Mouse (Mus musculus): ENCODE measurements around the gene Ncdn.

Ncdn gene

DNA sequence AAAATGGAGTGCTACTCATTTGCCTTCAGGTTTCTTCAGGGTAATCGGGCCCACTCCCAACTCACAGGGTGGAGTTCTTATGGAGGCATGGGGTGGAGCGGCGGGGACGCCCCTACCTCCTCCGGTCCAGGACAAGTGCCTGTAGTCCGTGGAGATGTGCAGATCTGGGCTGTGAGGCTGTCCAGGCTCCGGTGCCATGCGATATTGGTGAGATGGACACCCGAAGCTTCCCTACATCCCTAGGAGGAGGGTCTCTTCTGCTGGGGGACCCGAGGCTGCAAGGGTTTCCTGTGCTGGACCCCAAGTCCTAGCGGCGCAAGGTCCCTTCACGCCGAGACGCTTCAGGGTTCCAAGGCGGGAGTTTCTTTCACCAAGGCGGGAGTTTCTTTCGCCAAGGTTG, 21.1 kb downstream of the Ncdn start:
- DNase-seq (ENCODE audit: low read depth, low spot score): no peak

DNA sequence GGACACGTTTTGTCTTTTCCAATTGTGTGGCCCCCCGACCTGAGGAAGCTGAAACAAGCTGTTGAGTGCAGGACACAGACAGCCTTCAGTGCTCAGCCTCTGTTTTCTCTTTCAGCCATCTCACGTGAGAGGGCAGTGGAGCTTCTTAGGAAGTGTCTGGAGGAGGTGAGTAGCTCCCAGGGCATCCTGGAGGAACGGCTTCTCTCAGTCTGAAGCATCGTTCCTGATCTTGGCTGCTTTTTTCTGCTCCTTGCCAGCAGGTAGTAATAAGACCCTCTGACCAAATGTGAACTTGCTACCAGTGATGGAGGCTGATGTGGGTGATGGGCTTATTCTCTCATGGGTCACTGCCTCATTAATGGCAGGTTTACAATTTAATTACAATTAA, 45.8 kb downstream of the Ncdn start:
- no peak for DNase-seq (ENCODE audit: low read depth, low spot score)

DNA sequence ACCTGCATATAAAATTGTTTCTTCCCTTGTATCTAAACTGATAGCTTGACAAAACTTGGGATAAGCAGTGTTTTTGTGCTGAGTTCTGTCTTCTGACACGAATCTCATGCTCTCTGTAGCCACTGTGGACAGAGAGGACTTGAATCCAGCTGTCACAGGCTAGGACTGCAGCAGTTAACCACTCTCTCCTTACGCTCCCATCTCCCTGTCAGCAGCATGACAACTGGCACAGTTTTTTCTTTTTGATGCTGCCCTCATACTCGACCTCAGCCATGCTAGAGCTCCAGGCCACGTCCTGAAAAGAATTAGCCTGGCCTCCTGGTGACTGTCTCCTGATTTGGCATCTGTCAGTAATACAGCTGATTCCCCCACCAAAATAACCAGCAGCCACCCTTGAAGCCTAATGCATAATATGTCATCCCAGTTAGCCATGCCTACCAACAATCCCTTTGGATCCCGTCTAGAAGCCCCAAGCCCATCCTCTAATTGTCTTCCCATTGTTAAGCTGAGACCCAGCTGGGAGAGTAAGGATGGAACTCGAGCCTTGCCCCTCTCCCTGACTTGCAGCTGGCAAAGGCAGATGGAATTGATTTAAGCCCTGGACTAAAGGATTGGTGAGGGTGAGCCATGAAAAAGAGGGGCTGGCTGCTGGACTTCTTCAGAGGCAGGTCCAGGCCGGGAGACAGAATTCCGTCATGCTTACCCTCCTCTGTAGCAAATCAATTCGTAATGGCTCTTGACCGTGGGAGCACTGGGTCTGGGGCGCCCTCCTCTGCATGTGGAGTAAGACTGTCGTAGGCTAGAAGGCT, 46.4 kb downstream of the Ncdn start:
- DNase-seq (ENCODE audit: low read depth, low spot score): no peak

DNA sequence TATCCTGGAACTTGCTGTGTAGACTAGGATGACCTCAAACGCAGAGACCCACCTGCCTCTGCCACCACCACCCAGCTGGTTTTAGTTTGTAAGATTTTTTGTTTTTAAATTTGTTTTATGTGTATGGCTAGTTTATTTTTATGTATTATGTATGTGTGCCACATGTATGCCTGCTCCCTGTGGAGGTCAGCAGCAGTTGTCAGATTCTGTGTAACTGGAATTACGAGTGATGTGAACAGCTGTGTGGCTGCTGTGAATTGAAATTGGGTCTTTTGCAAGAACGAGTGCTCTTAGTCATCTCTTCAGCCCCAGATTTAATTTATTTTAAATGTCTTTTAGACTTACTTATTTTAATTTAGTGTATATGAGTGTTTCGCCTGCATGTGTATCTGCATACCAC, 56.3 kb downstream of the Ncdn start:
- DNase-seq (ENCODE audit: low read depth, low spot score): no peak
